Mouse (Mus musculus) forebrain, embryonic 11.5 days (tissue): ENCODE results near the gene Dusp27. TPM values are rescaled to one million over a fixed set of nuclear protein-coding genes. Genes with fewer than 3 reads are reported as not detected.

ENCODE experiments used
- ATAC-seq: fragments of 200-750 bp; cut with Nextera tagmentation; replicated peaks from 2 replicates; pipeline ENCODE4 v1.8.0; 2017; ENCODE audit warnings: moderate TSS enrichment; ENCODE audit not compliant: low FRiP score
- DNase-seq: peaks from one replicate; pipeline ENCODE4 v3.0.0-alpha.2; 2017; ENCODE audit warnings: low spot score
- H3K27ac ChIP-seq: fragments of 300-500 bp; sonication (generic); 2 replicates; pipeline ENCODE4 v1.5.1; 2014; ENCODE audit warnings: low read depth, low read length
- H3K27me3 ChIP-seq: fragments of 300-500 bp; sonication (generic); 2 replicates; pipeline ENCODE4 v1.6.1; 2014; ENCODE audit warnings: mild to moderate bottlenecking, low read length, mixed read lengths; ENCODE audit not compliant: control insufficient read depth, insufficient read depth
- H3K36me3 ChIP-seq: fragments of 300-500 bp; sonication (generic); 2 replicates; pipeline ENCODE4 v1.6.1; 2014; ENCODE audit warnings: mild to moderate bottlenecking, low read length, moderate library complexity, mixed read lengths; ENCODE audit not compliant: control insufficient read depth, insufficient read depth
- H3K4me1 ChIP-seq: fragments of 300-500 bp; sonication (generic); replicated peaks from 2 replicates; pipeline ENCODE4 v1.6.1; 2014; ENCODE audit warnings: low read length, mixed read lengths; ENCODE audit not compliant: control insufficient read depth, insufficient read depth
- H3K4me2 ChIP-seq: fragments of 300-500 bp; sonication (generic); 2 replicates; pipeline ENCODE4 v1.6.1; 2014; ENCODE audit warnings: low read depth, mild to moderate bottlenecking, low read length, moderate library complexity, mixed read lengths; ENCODE audit not compliant: severe bottlenecking
- H3K4me3 ChIP-seq: fragments of 300-500 bp; sonication (generic); 2 replicates; pipeline ENCODE4 v1.5.1; 2014; ENCODE audit warnings: low read depth, low read length
- H3K9ac ChIP-seq: fragments of 300-500 bp; sonication (generic); 2 replicates; pipeline ENCODE4 v1.6.1; 2014; ENCODE audit warnings: low read length
- H3K9me3 ChIP-seq: fragments of 300-500 bp; sonication (generic); 2 replicates; pipeline ENCODE4 v1.6.1; 2016; ENCODE audit warnings: low read length, mixed read lengths; ENCODE audit not compliant: control insufficient read depth
- WGBS: fragments of 180-500 bp; shearing (Covaris S2); extraction: QIAGEN DNeasy Blood & Tissue Kit; methylation state at CpG from one replicate; pipeline ENCODE4 v1.1.7; 2014; 5-methylcytosine and 5-hydroxymethylcytosine counted together
- polyA plus RNA-seq: library from polyadenylated mRNA; unstranded; fragments of >200 nt; fragmentation: Nextera tagmentation; extraction: Ambion mirVana; gene quantifications from 2 replicates; pipeline ENCODE4 v1.2.1, GENCODE M21; 2014

Dusp27 gene
- polyA plus RNA-seq, 1 experiment from 2014 or later: 1.8 TPM

- no peaks in the 10 kb centered on the region for H3K36me3 ChIP-seq
- H3K27ac ChIP-seq: no peak overlapping the region
- no peaks in the 10 kb centered on the region for H3K9me3 ChIP-seq
- no peaks in the 10 kb centered on the region for H3K4me1 ChIP-seq
- no peaks in the 10 kb centered on the region for H3K27me3 ChIP-seq
- 85% methylated on average over 6 of the region's 6 CpGs for WGBS
- ATAC-seq (no peak), DNase-seq (no peak)
- H3K4me3 ChIP-seq: no peak overlapping the region
- H3K4me2 ChIP-seq: no peak overlapping the region
- H3K9ac ChIP-seq: no peak overlapping the region
These were observed 50.5 kb downstream of the Dusp27 start for GRCm38 (mm10) chr1:166077052-166077735.

GRCm38 (mm10) chr1:166067856-166068440 is 59.8 kb downstream of the Dusp27 start:
- DNase-seq: no peak
- Histone ChIP-seq H3K9ac (no peak overlapping the region), H3K4me2 (no peak overlapping the region), H3K27me3 (no peaks in the 10 kb centered on the region), H3K27ac (no peak overlapping the region), H3K36me3 (no peaks in the 10 kb centered on the region), H3K4me3 (no peak overlapping the region), H3K4me1 (no peaks in the 10 kb centered on the region), H3K9me3 (no peaks in the 10 kb centered on the region)
- ATAC-seq: no peak
- WGBS: 78% methylated on average over 2 of the region's 2 CpGs

GRCm38 (mm10) chr1:166063870-166064269 is 63.9 kb downstream of the Dusp27 start:
- no peak overlapping the region for H3K27ac ChIP-seq
- H3K27me3 ChIP-seq: no peaks in the 10 kb centered on the region
- no peak for ATAC-seq
- no peak for DNase-seq
- H3K4me1 ChIP-seq: no peaks in the 10 kb centered on the region
- H3K9me3 ChIP-seq: no peaks in the 10 kb centered on the region
- no peaks in the 10 kb centered on the region for H3K36me3 ChIP-seq
- no peak overlapping the region for H3K4me3 ChIP-seq
- WGBS: 98% methylated on average over 3 of the region's 3 CpGs
- no peak overlapping the region for H3K4me2 ChIP-seq
- no peak overlapping the region for H3K9ac ChIP-seq

DNA sequence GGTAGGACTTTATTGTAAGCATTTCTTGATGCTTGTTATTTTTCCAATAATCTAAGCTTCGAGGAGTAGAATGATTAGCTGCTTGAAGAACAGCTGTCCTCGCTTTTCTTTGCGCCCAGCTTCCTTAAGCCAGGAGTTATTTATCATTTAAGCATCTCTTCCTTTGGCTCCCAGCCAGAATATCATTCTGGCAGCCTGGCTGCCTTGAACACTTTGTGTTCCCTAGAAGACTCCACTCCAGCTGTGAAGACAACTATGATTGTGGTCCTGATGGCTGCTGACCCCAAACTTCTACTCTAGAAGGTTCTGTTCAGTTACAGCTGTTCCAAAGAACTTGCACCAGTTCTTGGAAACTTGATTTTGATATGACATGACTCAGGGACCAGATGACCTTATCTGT is 66.2 kb downstream of the Dusp27 start:
- no peaks in the 10 kb centered on the region for H3K9me3 ChIP-seq
- H3K4me3 ChIP-seq: no peak overlapping the region
- no peaks in the 10 kb centered on the region for H3K36me3 ChIP-seq
- no peak overlapping the region for H3K9ac ChIP-seq
- no peak for ATAC-seq
- DNase-seq: no peak
- H3K27me3 ChIP-seq: no peaks in the 10 kb centered on the region
- WGBS: 85% methylated on average over 3 of the region's 3 CpGs
- no peak overlapping the region for H3K4me2 ChIP-seq
- H3K27ac ChIP-seq: no peak overlapping the region
- no peaks in the 10 kb centered on the region for H3K4me1 ChIP-seq

GRCm38 (mm10) chr1:166060406-166060805 is 67.3 kb downstream of the Dusp27 start:
- Histone ChIP-seq H3K27ac (no peak overlapping the region), H3K27me3 (no peaks in the 10 kb centered on the region), H3K4me1 (no peaks in the 10 kb centered on the region; the same call in 1 of the 2 replicates), H3K4me2 (no peak overlapping the region), H3K9me3 (no peaks in the 10 kb centered on the region), H3K9ac (no peak overlapping the region), H3K36me3 (no peaks in the 10 kb centered on the region), H3K4me3 (no peak overlapping the region)
- ATAC-seq (no peak), DNase-seq (no peak)
- WGBS: 60% methylated on average over 1 of the region's 1 CpGs

DNA sequence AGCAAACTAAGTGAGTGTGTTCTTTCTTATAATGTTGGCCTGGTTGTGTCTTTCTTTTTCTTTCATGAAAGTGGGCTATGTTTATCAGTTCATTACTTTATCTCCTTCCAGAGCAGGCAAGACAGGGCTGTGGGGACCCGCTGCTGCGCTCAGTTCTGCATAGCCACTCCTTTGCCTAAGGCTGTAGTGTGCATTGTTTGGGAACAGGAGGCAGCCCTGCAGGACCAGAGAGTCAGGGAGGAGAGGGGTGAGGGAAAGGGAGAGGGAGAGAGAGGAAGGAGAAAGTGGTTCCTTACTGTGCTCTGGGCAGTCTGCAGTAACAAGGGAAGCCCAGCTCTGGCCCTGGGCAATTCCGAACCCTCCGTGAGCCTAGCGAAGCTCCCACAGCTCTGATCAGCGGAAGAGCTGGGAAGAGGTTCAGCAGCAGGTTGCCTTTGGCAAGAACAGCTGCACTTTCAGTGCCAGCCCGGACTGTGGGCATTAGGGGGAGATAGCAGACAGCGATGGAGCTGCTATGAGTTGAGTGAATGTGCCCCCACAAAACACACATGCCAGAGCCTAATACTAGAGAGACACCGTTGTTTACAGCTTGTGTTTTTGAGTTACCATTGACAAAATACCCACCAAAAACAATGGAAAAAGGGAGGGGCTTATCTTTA is 71.5 kb downstream of the Dusp27 start:
- no peaks in the 10 kb centered on the region for H3K9me3 ChIP-seq
- no peak for DNase-seq
- no peak overlapping the region for H3K27ac ChIP-seq
- H3K9ac ChIP-seq: 0 out of 2 replicates have a peak overlapping the region, but pooled peaks have one; percentile 12
- WGBS: 21% methylated on average over 9 of the region's 9 CpGs
- H3K27me3 ChIP-seq: no peaks in the 10 kb centered on the region
- H3K4me2 ChIP-seq: no peak overlapping the region
- no peaks in the 10 kb centered on the region for H3K36me3 ChIP-seq
- peak; percentile 37; the same call in 1 of the 2 replicates for ATAC-seq
- H3K4me1 ChIP-seq: peaks cover 6% of the 10 kb centered on the region; the same call in 1 of the 2 replicates
- H3K4me3 ChIP-seq: no peak overlapping the region

GRCm38 (mm10) chr1:166053285-166053955 is 74.3 kb downstream of the Dusp27 start:
- WGBS: 35% methylated on average over 10 of the region's 10 CpGs
- no peak overlapping the region for H3K4me2 ChIP-seq

DNA sequence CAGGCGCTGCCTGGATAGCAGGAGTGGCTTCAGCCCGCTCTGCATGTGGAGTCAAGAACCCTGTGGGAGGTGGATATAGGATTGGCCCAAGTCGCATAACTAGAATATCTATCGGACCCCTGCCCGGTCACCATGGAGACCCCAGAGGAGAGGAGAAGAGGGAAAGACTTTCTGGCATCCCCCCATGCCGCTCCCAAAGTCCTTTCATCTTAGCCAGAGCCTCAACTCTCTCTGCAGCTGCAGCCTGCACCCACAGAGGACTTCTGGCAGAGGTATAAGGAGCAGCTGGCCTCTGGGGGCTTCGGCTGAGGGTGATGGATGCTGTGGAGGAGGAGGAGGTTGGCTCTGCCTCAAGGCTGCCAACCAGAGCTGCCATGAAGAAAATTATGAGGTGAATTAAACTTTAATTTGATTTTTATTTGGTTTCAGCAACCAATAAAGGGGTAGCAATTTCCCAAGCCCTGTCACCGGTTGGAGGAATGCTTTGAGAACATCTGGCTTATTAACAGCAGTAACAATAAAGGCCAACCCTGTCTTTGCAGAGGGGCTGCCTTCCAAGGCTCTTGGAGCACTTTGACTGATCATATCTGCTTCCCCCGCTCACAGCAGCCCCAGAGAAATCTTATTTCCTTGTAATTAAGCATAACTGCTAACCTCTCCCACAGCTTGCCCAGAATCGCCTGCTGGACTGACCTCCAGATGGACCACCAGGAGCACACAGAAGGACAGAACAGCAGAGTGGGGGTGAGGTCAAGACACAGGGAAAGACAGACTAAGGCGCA is 78.5 kb downstream of the Dusp27 start:
- 12% methylated on average over 11 of the region's 11 CpGs for WGBS
- Histone ChIP-seq H3K4me1 (peaks cover 26% of the 10 kb centered on the region), H3K9ac (peak overlapping the region; percentile 58; the same call in 1 of the 2 replicates), H3K36me3 (no peaks in the 10 kb centered on the region), H3K27ac (peak overlapping the region; percentile 57; the same call in 1 of the 2 replicates), H3K4me2 (peak overlapping the region; percentile 93), H3K4me3 (peak overlapping the region; percentile 40), H3K27me3 (peaks cover 12% of the 10 kb centered on the region), H3K9me3 (no peaks in the 10 kb centered on the region)
- peak; percentile 62 for ATAC-seq
- peak; percentile 73 for DNase-seq

More at GRCm38 (mm10) chr1:166053285-166053955, 74.3 kb downstream of the Dusp27 start:
- Histone ChIP-seq H3K27ac (peak overlapping the region; percentile 25; the same call in 1 of the 2 replicates), H3K4me1 (peaks cover 11% of the 10 kb centered on the region), H3K36me3 (no peaks in the 10 kb centered on the region), H3K4me3 (no peak overlapping the region), H3K9me3 (no peaks in the 10 kb centered on the region), H3K9ac (no peak overlapping the region; the same call in 1 of the 2 replicates), H3K27me3 (peaks cover 2% of the 10 kb centered on the region; the same call in 1 of the 2 replicates)
- DNase-seq (no peak), ATAC-seq (no peak)
